Mouse (Mus musculus): ENCODE measurements around the gene Gramd1b.

Gene Gramd1b

GRCm38 (mm10) chr9:40355406-40355805, 175.8 kb downstream of the Gramd1b start:
- no peak for DNase-seq

- no peak for DNase-seq
Measured at GRCm38 (mm10) chr9:40353596-40353995, 177.6 kb downstream of the Gramd1b start.

- peak; percentile 39 for DNase-seq
Measured at GRCm38 (mm10) chr9:40350640-40351039, 180.5 kb downstream of the Gramd1b start.

DNA sequence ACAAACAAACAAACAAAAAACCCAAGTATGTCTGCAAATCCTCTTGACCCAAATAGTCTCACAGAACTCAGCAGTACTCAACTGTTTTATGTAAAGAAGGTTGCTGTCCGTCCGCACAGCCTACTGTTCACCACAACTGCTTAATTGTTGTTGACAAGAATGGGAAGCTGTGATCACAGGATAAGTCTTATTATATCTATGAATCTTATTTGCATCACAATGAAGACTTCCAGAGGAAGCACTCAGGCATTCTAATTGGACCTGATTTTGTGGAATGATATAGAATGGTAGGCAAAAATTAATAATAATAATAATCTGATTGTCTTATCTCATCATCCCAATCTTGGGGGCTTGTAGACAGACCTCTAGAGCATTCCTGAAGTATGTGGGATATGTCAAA, 181.1 kb downstream of the Gramd1b start:
- DNase-seq, result no peak

- DNase-seq, result no peak
Measured at GRCm38 (mm10) chr9:40349554-40349953, 181.6 kb downstream of the Gramd1b start.

DNA sequence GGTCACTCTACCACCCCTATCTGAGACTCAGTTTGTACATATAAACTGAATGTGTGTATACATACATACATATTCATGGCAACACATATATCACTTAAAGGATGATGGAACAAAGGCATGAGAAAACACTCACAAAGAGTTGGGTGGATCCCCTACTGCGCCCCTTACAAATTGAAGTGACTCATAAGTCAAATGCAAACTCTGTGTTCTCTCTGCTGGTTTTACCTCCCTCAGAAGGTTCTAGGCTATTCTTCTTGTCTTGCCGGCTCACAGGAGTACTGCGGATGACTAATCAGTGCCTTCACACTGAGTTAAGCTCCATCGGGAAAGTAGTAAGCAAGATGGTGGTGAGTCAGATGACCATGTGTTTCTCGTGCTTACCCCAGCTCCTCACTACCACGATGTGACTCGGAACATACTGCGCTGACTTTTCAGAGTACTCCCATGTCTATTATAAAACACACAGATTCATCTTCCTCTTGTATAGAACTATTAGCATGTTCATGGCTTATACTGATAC, 182.4 kb downstream of the Gramd1b start:
- no peak for DNase-seq

GRCm38 (mm10) chr9:40346232-40346984, 184.8 kb downstream of the Gramd1b start:
- DNase-seq, result peak; percentile 22

DNA sequence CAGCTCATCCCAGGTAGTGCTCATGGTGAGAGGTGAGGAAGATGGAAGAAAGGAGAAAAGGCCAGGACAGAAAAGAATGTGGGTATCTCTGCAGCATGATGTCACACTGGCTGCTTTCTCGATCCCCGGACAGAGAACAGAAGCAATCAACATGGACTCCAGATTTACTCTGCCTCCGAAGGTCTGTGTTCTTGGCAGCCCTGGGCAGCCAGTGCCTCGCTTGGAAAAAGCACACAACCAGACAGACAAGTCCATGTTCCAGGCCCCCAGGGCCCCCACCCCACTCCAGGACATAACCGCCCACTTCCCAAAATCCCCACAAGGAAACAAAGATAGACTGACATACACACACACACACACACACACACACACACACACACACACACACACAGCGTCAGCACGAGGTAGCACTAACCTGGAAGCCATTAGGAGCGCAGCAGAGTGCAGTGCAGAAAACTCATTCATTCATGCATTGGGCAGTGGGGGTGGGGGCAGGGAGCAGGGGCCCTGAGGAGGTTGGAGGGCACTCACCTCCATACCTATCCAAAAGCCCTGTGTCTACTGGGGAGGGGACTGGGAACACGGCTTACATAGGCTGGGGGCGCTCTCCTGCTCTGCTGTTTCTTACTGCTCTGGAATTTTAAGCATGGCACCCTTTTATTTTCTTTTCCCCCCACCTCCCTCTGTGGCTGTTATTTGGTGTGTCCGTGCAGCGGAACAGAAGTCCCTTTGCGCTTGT, 185.5 kb downstream of the Gramd1b start:
- DNase-seq, result no peak

- DNase-seq, result no peak
Measured at GRCm38 (mm10) chr9:40344801-40345492, 186.2 kb downstream of the Gramd1b start.

DNA sequence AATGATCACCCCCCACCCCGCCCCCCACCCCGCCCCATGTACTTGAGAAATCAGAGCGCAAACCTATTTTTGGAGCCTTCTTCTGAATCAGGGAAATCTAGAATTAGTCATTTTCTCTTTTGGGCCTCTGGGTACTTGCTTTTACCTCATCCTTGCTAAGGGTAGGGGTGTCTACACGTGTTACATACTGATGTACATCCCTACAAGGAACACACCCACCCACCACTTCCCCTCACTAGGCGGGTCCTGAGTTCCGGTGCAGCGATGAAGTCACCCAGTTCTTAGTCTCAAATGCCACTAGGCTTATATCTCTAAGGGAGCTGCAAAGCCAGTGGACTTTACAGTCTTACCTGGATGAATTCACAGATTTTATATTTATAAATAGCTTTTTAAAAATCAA, 187.4 kb downstream of the Gramd1b start:
- no peak for DNase-seq

DNA sequence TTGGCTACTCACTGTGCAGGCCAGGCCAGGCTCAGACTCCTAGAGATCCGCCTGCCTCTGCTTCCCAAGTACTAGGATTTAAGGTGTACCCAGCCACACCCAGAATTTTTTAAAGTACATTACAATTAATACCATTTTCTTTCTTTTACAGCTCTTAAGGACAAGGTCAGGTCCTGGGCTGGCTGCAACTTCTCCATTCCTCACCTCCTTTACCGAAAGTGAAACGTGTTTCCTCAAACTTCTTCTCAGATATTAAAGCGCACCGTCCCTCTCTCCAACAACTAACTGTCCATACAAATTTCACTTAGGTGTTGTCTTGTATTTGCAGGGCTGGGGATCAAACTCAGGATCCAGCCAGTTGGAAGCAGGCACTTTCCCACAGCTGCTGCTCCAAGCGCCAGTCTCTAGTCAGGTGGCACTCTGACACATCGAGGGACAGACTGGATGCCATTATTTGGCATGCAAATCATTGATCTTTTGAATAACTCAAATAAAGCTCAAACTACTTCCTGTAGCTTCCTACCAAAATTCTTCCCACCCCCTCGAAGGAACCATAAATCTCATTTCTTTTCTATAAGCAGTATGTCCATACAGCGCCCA, 188.0 kb downstream of the Gramd1b start:
- no peak for DNase-seq

DNA sequence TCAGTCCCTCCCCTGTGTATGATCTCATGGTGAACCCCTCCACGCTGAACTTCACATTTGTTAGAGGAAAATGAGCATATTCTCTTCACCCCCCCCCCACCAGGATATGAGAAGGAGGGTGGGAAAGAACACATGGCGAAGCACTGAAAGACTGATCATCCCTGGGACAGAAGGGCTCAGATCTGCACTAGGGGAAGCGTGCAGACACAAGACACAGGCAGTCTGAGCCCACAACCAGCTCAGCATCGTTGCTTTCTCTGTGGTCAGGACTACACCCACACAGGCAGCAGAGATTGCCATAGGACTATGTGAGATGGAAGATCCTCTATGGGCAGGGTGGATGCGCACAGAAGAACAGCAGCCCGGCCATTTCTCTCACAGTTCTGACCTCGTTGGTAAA, 189.1 kb downstream of the Gramd1b start:
- DNase-seq, result no peak

- DNase-seq, result no peak
Measured at GRCm38 (mm10) chr9:40339578-40339977, 191.6 kb downstream of the Gramd1b start.

DNA sequence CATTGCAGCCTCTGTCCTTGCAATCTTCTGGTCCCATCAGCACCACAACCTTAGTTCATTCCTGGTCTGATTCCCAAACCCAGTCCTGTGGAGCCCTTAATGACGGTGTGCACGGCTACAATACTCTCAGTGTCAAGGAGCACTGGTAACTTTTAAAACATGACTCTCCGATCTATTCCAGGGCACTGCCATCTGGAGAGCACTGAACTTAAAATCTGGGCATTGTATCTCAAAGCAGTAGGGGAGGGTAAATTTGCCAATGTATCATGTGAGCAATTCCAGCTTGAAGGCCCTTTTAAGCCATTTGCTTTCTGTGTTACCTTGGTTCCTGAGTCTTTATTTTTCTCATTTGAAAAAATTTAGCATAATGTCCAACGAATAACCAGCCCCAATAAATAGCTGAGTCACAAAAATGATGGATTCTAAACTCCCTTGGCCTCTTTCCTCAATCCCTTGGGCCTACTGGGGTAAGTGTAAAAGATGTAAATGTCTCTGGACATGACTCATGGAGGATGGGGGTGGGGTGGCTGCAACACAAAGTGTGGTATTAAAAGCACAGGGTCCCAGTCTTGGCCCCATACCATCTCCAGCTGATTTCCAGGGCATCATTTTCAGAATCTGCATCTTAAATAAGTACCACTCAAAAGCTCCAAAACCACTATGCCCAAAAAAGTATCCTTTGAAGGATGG, 193.9 kb downstream of the Gramd1b start:
- DNase-seq, result no peak

DNA sequence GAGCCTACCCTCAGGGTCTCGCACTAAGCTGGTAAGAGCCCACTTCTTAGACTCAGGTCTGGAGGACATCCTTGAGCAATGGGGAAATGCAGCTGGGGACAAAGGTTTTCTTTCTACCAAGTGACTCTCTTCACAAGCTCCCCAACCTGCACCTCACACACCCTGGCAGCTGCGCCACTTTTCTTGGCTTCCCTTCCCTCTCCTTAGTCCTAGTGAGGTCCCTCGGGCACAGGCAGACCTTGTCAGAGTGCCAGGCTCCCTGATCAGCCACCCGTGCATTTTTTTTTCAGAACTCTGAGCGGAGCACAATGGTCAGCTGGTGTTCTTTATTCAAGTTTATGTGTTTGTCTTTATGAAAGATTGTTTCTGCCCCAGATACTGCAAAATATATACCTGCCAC, 194.5 kb downstream of the Gramd1b start:
- no peak for DNase-seq

DNA sequence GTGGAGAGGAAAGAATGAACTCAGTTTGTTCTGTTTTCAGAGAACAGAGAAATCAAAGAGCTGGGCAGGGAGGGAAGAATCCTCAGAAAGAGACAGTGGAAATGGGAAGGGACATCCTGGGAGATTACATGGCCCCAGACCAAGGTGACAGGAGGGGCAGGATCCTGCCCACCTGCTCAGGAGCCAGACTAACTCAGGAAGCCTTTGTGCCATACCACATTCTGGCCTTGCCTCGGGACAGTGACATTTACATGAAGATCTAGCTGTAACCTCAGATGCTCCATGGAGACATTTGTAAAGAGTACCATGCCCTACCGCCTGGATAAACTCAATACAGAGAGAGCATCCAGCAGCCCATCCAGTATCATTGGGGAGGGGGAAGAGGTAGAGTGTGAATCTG, 196.6 kb downstream of the Gramd1b start:
- DNase-seq, result no peak

- DNase-seq, result peak; percentile 84
Measured at GRCm38 (mm10) chr9:40333649-40334396, 197.4 kb downstream of the Gramd1b start.

DNA sequence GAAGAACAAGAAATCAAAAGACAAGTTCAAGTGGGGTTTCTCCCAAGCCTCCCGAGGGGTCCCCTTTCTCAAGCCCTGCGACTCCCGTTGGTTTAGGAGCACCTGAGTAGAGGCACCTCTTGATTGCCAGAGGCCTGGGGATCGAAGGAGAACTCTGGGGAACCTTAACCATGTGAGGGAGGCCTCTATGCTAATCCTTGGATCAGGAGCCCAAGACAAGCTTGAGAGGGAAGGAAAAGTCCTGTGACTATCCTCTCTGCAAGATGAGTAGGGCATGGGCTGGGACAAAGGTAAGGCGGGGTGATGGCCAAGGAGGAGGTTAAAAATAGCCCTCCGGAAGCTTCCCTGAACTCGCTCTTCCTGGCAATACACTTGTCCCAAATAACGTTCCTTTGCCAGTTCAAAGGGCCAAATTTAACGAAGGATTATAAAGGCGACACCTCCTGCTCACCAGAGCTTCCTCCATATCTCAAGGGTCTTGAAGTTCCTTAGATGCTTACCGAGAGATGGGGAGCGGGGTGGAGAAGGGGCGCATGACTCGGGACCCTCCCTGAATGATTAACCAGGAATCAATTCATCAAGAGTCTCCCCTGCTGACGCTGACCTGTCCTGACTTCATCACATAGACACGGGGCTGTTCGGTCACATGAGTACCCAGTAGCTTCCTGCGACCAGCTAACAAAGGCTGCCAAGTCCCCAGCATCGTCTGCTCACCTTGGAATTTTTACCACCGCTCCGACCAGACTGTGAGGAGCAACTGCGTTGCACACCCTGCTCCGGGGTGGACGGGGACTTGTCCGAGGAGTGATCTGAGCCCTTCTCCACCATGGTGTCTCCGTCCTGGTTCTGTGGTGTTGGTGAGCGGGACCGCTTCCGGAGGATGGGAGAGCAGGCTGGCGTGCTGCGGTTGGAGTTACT, 198.2 kb downstream of the Gramd1b start:
- no peak for DNase-seq

DNA sequence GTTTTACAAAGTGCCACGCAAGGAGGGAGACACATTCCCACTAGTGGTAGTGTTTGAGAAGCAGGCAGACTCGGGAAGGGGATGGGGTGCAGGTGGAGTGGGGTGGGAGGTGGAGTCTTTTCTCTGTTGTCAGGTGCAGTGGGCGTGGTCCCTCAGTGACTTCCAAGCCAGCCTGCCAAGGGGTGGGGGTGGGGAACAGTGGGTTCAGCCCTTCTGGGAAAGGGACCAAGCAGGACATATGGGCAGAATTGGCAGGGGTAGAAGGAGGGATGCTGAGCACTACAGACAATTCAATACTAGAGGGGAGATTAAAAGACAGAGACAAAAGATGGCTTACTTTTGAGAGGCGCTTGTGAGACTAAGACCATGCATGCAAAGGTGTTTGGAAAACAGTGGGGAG, 198.9 kb downstream of the Gramd1b start:
- DNase-seq, result no peak

GRCm38 (mm10) chr9:40331411-40332286, 199.5 kb downstream of the Gramd1b start:
- no peak for DNase-seq
